Mouse (Mus musculus) hindbrain, embryonic 10.5 days (tissue): ENCODE results near the gene Slc38a10. TPM values are rescaled to one million over a fixed set of nuclear protein-coding genes. Genes with fewer than 3 reads are reported as not detected.

ENCODE experiments used
- DNase-seq: peaks from one replicate; pipeline ENCODE4 v3.0.0-alpha.2; 2017; ENCODE audit warnings: low spot score
- H3K27ac ChIP-seq: fragments of 300-500 bp; sonication (generic); 2 replicates; pipeline ENCODE4 v1.5.1; 2016; ENCODE audit warnings: mild to moderate bottlenecking, moderate library complexity
- H3K27me3 ChIP-seq: fragments of 300-500 bp; sonication (generic); 2 replicates; pipeline ENCODE4 v1.6.1; 2016; ENCODE audit warnings: mild to moderate bottlenecking; ENCODE audit not compliant: poor library complexity, insufficient read depth, severe bottlenecking
- H3K36me3 ChIP-seq: fragments of 300-500 bp; sonication (generic); 2 replicates; pipeline ENCODE4 v1.6.1; 2016; ENCODE audit warnings: mild to moderate bottlenecking, moderate library complexity
- H3K4me1 ChIP-seq: fragments of 300-500 bp; sonication (generic); replicated peaks from 2 replicates; pipeline ENCODE4 v1.6.1; 2016; ENCODE audit warnings: mild to moderate bottlenecking
- H3K4me3 ChIP-seq: fragments of 300-500 bp; sonication (generic); 2 replicates; pipeline ENCODE4 v1.5.1; 2016; ENCODE audit warnings: mild to moderate bottlenecking, moderate library complexity
- H3K9me3 ChIP-seq: fragments of 300-500 bp; sonication (generic); 2 replicates; pipeline ENCODE4 v1.6.1; 2016; ENCODE audit warnings: mild to moderate bottlenecking, moderate library complexity
- WGBS: fragments of 180-500 bp; shearing (Covaris S2); methylation state at CpG from one replicate; pipeline ENCODE4 v1.1.7; 2016; 5-methylcytosine and 5-hydroxymethylcytosine counted together
- polyA plus RNA-seq: library from polyadenylated mRNA; unstranded; fragments of >200 nt; fragmentation: Nextera tagmentation; extraction: Ambion mirVana; gene quantifications from 2 replicates; pipeline ENCODE4 v1.2.1, GENCODE M21; 2016

The Slc38a10 gene
- polyA plus RNA-seq, 1 experiment from 2014 or later: 114 TPM

GRCm38 (mm10) chr11:120185316-120186141 is 34.4 kb upstream of the Slc38a10 start:
- peak overlapping the region; percentile 75 for H3K4me3 ChIP-seq
- H3K27me3 ChIP-seq: no peaks in the 10 kb centered on the region
- peak overlapping the region; percentile 99 for H3K27ac ChIP-seq
- WGBS: under 1% methylated on average over 54 of the region's 54 CpGs
- H3K4me1 ChIP-seq: peaks cover 67% of the 10 kb centered on the region
- no peaks in the 10 kb centered on the region for H3K9me3 ChIP-seq
- H3K36me3 ChIP-seq: peaks cover 28% of the 10 kb centered on the region
- peak; percentile 79 for DNase-seq

DNA sequence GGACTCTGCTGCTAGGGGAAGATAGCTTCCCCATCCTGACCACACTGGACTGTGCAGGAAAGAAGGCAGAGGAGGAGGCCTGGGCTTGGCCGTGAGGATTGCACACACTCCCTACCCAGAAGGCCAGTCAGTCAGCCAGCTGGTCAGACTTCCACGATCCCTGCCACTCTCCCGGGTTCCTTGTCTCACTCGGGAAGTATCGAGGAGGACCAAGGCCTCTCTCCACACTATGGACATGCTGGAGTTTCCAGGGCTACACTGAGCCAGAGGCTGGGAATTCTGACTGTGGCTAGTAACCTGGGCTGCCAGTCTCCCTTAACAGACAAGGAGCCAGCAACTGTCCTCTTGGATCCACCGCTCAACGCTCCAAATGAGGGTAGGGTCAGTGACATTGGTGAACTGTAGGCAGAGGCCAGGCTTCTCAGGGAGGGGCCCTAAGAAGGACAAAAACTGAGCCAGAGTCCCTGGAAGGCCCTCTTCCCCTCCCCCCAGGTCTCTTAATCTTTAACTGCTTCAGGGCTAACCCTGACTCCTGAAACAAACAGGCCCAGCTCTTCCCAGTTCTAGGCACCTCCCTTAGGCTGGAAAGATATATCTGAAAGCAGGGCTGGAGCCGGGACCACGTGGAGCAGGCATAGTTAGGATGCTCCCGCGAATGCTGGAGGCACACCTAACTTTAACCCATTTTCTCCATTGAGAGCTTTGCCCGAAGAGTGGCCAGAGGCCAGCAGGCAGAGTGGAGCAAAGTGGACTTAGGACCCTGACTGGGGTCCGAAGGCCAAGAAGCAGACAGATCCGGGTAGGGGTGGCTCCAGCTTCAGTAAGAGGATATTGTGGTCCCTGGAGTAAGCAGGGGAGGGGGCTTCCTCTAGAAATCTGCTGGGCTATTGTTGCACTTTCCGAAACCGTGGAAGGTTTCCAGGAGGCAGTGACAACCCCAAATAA is 33.5 kb upstream of the Slc38a10 start:
- Histone ChIP-seq H3K9me3 (no peaks in the 10 kb centered on the region), H3K27ac (peak overlapping the region; percentile 99), H3K4me3 (peak overlapping the region; percentile 75), H3K27me3 (no peaks in the 10 kb centered on the region; the same call in 1 of the 2 replicates), H3K36me3 (peaks cover 28% of the 10 kb centered on the region), H3K4me1 (peaks cover 65% of the 10 kb centered on the region)
- 1% methylated on average over 16 of the region's 16 CpGs for WGBS
- DNase-seq: peak; percentile 81

DNA sequence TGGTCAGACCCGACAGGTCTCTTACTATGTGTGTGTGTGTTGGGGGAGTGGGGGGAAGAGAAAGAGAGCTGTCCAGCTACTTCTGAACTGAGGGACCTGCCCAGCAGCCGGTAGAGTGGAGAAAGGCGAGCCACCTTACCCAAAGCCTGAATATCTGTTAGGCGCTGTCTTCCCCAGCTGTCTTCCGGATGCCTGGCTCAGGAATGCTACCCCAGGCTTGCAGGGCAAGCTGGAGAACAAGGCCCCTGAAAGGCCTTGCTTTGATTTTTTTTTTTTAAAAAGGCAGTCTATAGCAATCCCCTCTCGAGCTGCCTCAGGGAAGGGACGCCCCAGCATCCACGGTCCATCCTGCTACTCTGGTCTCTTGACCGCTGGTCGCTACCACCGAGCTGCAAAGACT is 32.6 kb upstream of the Slc38a10 start:
- H3K4me1 ChIP-seq: peaks cover 69% of the 10 kb centered on the region
- no peaks in the 10 kb centered on the region for H3K9me3 ChIP-seq
- peak overlapping the region; percentile 99 for H3K27ac ChIP-seq
- 11% methylated on average over 11 of the region's 11 CpGs for WGBS
- H3K36me3 ChIP-seq: peaks cover 28% of the 10 kb centered on the region
- H3K27me3 ChIP-seq: no peaks in the 10 kb centered on the region; the same call in 1 of the 2 replicates
- peak overlapping the region; percentile 75 for H3K4me3 ChIP-seq
- peak; percentile 45 for DNase-seq

- peak overlapping the region; percentile 75 for H3K4me3 ChIP-seq
- 9% methylated on average over 1 of the region's 1 CpGs for WGBS
Measured at GRCm38 (mm10) chr11:120183180-120183579, 32.0 kb upstream of the Slc38a10 start.

GRCm38 (mm10) chr11:120182396-120183030 is 31.4 kb upstream of the Slc38a10 start:
- peaks cover 69% of the 10 kb centered on the region for H3K4me1 ChIP-seq
- no peaks in the 10 kb centered on the region for H3K9me3 ChIP-seq
- H3K4me3 ChIP-seq: peak overlapping the region; percentile 75
- WGBS: 24% methylated on average over 3 of the region's 3 CpGs
- peak overlapping the region; percentile 99 for H3K27ac ChIP-seq
- peaks cover 21% of the 10 kb centered on the region for H3K36me3 ChIP-seq
- DNase-seq: peak; percentile 40
- H3K27me3 ChIP-seq: no peaks in the 10 kb centered on the region; the same call in 1 of the 2 replicates

More at GRCm38 (mm10) chr11:120183180-120183579, 32.0 kb upstream of the Slc38a10 start:
- Histone ChIP-seq H3K27ac (peak overlapping the region; percentile 99), H3K36me3 (peaks cover 27% of the 10 kb centered on the region), H3K4me1 (peaks cover 69% of the 10 kb centered on the region), H3K9me3 (no peaks in the 10 kb centered on the region), H3K27me3 (no peaks in the 10 kb centered on the region; the same call in 1 of the 2 replicates)
- DNase-seq: no peak

- Histone ChIP-seq H3K4me1 (peaks cover 64% of the 10 kb centered on the region), H3K27me3 (no peaks in the 10 kb centered on the region; the same call in 1 of the 2 replicates), H3K27ac (peak overlapping the region; percentile 99), H3K4me3 (no peak overlapping the region), H3K9me3 (no peaks in the 10 kb centered on the region), H3K36me3 (peaks cover 11% of the 10 kb centered on the region)
- no peak for DNase-seq
- WGBS: 75% methylated on average over 3 of the region's 3 CpGs
Measured at GRCm38 (mm10) chr11:120181379-120181778, 30.2 kb upstream of the Slc38a10 start.

- Histone ChIP-seq H3K36me3 (no peaks in the 10 kb centered on the region), H3K27ac (no peak overlapping the region), H3K9me3 (no peaks in the 10 kb centered on the region), H3K4me1 (peaks cover 48% of the 10 kb centered on the region), H3K27me3 (peaks cover 3% of the 10 kb centered on the region; the same call in 1 of the 2 replicates), H3K4me3 (no peak overlapping the region)
- DNase-seq: no peak
- 54% methylated on average over 4 of the region's 4 CpGs for WGBS
Measured at GRCm38 (mm10) chr11:120179374-120179773, 28.2 kb upstream of the Slc38a10 start.

- no peaks in the 10 kb centered on the region for H3K9me3 ChIP-seq
- no peaks in the 10 kb centered on the region for H3K36me3 ChIP-seq
- WGBS: 75% methylated on average over 4 of the region's 4 CpGs
- H3K27ac ChIP-seq: 0 out of 2 replicates have a peak overlapping the region, but pooled peaks have one; percentile 1
- peaks cover 3% of the 10 kb centered on the region; the same call in 1 of the 2 replicates for H3K27me3 ChIP-seq
- DNase-seq: no peak
- H3K4me1 ChIP-seq: peaks cover 24% of the 10 kb centered on the region
- no peak overlapping the region for H3K4me3 ChIP-seq
Measured at GRCm38 (mm10) chr11:120175948-120176347, 24.8 kb upstream of the Slc38a10 start.

DNA sequence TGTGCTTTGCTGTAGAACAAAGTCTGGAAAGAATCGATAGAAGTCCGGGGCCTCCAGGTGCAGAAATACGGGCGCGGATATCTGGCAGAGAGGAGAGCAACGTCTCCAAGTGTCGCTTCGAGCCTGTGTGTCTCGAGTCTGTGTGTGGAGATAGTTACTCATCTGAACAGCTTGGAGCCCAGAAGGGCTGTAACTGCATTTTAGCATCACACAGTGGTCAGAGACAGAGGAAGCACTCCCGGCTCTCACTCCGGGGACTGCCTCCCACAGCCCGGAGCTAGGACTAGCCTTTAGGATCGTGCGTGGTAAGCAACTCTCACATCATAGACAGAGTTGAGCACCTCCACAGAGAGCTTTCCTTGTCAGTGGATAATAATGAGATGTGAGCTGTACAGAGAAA is 22.1 kb upstream of the Slc38a10 start:
- no peak overlapping the region for H3K27ac ChIP-seq
- H3K4me3 ChIP-seq: no peak overlapping the region
- peaks cover 3% of the 10 kb centered on the region; the same call in 1 of the 2 replicates for H3K27me3 ChIP-seq
- DNase-seq: no peak
- peaks cover 36% of the 10 kb centered on the region for H3K4me1 ChIP-seq
- H3K36me3 ChIP-seq: no peaks in the 10 kb centered on the region
- WGBS: 81% methylated on average over 14 of the region's 14 CpGs
- H3K9me3 ChIP-seq: no peaks in the 10 kb centered on the region

DNA sequence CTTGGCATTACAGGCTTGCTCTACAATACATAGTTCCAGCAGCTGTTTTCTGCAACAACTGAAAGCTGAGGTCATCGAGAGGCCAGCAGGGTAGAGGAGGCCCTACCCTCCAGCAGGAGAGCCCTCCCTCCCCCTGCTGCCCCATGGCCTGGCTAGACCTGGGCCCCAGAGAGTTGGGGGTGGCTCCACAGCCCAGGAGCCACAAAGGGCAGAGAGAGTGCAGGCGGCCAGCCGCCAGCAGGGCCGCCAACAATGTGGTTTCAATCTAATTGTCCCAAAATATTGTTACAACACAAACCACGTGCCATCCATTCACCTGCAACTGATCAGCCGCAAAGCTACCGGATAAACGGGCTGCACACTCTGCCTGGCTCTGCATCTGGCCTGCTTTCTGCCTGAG is 20.0 kb upstream of the Slc38a10 start:
- peaks cover 6% of the 10 kb centered on the region; the same call in 1 of the 2 replicates for H3K27me3 ChIP-seq

GRCm38 (mm10) chr11:120169208-120169992 is 18.3 kb upstream of the Slc38a10 start:
- Histone ChIP-seq H3K9me3 (no peaks in the 10 kb centered on the region), H3K4me1 (peaks cover 65% of the 10 kb centered on the region), H3K36me3 (no peaks in the 10 kb centered on the region), H3K27ac (peak overlapping the region; percentile 81), H3K27me3 (peaks cover 13% of the 10 kb centered on the region; the same call in 1 of the 2 replicates), H3K4me3 (peak overlapping the region; percentile 42)
- 22% methylated on average over 21 of the region's 21 CpGs for WGBS
- peak; percentile 90 for DNase-seq

More for the DNA sequence above, 20.0 kb upstream of the Slc38a10 start:
- Histone ChIP-seq H3K9me3 (no peaks in the 10 kb centered on the region), H3K27ac (peak overlapping the region; percentile 46), H3K4me3 (no peak overlapping the region), H3K36me3 (no peaks in the 10 kb centered on the region), H3K4me1 (peaks cover 54% of the 10 kb centered on the region)
- 50% methylated on average over 8 of the region's 8 CpGs for WGBS
- DNase-seq: peak; percentile 43
